Mouse (Mus musculus) kidney, adult 18-20 months (tissue): Measurements from ENCODE around the gene Ino80b.

Experiments
- DNase-seq: peaks from one replicate; pipeline ENCODE4 v3.0.0; 2021

Gene Ino80b

GRCm38 (mm10) chr6:83138056-83138455 is 12.8 kb upstream of the Ino80b start:
- DNase-seq = no peak

DNA sequence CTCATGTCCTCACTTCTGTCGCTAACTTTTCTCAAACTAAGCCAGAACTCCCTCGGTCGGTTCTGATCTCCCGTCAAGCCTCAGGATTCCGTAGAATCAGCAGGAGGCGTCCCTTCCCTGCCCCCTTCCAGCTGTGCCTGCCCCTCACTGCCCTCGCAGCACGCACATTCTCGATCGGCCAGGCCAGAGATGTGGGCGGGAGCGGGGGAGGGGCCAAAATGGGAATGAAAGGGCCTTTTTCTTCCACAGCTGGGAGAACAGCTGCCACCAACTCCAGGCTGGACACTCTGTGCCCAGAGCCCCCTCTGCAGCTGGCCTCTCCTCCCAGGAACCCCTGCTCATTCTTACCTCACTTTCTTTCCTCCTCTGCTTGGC is 12.3 kb upstream of the Ino80b start:
- peak; percentile 89 for DNase-seq

DNA sequence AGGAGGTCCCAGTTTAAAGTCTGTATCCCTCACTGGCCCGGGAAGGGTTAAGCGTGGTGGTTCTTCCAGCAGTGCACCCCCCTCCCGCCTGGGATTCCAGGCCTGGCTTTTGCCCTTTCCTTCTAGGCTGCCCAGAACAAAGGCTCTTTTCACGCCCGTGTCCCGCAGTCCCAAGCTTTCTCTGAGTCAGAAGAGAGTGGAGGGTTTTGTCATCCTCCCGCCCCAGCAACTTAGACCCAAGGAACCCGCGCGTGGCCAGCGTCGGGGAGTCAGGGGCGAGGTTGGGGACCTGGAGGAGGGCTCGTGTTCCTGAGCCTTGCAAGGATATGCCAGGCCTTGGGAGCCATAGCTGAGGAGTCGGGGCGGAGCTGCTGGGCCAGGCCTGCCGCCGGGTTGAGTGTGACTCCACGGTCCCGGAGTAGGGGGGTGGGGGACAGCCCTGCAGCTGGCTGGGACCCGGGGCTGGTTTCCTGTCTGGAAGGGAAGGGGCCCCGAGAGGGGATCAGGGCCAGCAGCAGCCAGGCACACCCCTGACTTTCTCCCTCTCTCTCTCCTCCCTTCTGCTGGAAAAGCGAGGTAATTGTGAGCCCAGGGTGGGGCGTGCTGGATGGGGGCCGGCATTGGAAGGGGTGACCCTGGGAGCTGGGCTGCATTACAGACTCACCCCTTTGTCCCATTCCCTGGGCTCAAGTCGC is 11.8 kb upstream of the Ino80b start:
- peak; percentile 82 for DNase-seq

- no peak for DNase-seq
Measured at GRCm38 (mm10) chr6:83136291-83136880, 11.2 kb upstream of the Ino80b start.

GRCm38 (mm10) chr6:83135571-83136161 is 10.4 kb upstream of the Ino80b start:
- DNase-seq = peak; percentile 82

GRCm38 (mm10) chr6:83134951-83135513 is 9.8 kb upstream of the Ino80b start, which contains the start of gene Rtkn:
Gene Rtkn, plus strand, starts transcription at chr6:83135463.
- peak; percentile 57 for DNase-seq

DNA sequence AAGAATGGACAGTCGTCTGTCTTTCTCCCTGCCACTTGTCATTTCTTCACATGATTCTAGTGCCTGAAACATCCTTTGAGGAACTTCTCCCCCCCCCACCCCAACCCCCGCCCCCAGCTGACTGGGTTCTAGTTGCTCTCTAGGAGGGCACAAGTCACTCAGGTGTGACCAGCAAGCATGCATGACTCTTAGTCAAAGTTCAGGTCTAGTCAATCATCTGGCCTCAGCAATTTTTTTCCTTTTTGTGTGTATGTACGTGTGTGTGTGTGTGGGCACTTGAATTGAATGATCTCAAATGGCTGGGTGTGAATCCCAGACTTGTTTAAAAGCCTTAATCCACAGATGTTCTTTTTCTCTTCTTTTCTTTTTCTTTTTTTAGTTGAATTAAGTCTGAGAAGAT is 9.0 kb upstream of the Ino80b start:
- DNase-seq = no peak

DNA sequence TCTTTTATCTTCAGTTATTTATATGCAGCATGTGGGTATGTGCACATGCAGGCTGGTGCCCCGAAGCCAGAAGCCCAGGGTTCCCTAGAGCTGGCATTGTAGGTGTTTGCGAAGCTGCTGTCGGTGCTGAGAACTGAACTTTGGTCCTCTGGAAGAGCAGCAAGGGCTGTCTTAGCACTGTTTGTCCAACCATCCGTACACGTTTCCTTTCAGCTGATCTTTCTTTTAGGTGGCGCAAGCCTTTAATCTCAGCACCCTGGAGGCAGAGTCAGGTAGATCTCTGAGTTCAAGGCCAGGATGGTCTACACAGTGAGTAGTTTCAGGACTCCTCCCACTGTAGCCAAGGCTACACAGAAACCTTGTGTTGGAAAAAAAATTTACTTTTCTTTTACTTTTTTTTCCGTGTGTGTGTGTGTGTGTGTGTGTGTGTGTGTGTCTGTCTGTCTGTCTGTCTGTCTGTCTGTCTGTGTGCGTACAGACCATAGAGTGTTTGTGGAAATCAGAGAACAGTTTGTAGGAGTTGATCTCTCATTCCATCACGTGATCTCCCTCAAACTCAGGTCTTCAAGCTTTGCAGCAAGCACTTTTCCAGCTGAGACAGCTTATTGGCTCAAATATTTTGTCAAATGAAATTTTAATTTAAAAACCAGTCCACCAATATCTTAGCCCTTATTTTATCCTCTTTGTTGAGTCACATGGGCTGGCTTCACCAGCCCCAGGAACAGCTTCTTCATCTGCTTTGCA is 7.1 kb upstream of the Ino80b start:
- no peak for DNase-seq

- peak; percentile 76 for DNase-seq
Measured at GRCm38 (mm10) chr6:83131469-83132034, 6.3 kb upstream of the Ino80b start.

GRCm38 (mm10) chr6:83127419-83127818 is 2.2 kb upstream of the Ino80b start:
- DNase-seq = no peak

GRCm38 (mm10) chr6:83124851-83125312 is 349 bp downstream of the Ino80b start:
- peak; percentile 93 for DNase-seq

DNA sequence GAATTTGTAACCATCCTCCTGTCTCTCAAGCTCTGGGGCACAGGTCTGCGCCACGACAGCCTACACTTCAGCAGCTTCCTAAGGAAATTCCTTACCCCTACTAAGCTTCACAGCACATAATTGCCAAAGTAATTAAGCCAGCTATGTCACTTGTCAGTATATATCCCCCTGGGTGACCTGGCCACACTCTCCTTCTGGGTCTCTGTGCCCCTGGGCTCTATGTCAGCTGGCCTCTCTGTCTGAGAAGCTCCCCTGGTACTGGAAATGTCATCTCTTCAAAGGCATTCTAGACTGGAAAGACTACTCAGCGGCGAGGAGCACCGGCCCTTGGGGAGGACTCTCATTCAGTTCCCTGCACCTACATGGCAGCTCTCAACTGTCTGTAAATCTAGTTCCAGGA is 2.3 kb downstream of the Ino80b start:
- DNase-seq = no peak

- no peak for DNase-seq
Measured at GRCm38 (mm10) chr6:83121863-83122710, 3.1 kb downstream of the Ino80b start.

DNA sequence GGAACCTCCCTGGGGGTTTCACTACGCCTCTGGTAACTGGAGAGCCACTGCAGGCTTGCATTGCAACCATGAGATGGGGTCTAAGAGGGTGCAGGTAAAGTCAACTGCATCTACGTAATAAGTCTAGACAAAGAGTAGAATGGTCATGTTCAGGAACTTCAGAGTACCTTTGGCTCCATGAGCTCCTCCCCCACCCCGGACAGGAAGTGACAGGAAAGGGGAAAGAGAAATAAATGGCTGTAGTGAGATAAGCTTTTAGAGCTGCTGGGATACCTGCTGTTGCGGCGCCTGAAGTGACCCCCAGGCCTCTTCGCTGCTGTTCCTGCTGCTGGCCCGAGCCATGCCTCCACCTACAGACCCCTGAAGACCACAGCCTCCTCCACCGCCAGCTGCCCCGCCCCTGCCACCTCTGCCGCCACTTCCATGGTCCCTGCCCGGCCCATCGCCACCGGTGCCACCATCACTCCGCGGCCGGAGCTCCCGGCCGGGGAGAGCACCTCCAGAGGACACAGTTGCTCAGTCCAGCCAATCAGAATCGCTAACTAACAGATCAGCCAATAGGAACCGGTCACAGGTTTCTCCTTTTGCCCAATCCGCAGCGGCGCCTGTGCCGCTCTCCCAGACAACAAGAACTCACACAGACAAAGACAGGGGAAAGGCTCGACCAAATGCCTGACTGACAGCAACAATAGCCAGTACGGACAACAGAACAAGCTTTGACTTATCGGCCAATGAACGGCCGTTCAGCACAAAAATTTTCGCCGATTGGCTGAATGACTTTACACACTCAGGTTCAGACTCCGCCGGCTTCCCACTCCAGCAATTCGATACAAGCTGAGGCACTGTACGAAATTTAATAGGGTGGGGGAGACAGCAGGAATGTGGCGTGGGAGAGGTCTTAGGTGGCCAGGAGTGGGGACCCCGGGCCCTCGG is 4.0 kb downstream of the Ino80b start, which contains the start of gene Wbp1:
TSS of gene Wbp1 (minus strand) at position 630 of the 933 bp plus-strand sequence.
- DNase-seq = peak; percentile 90

- DNase-seq = peak; percentile 38
Measured at GRCm38 (mm10) chr6:83119734-83120051, 5.5 kb downstream of the Ino80b start.

DNA sequence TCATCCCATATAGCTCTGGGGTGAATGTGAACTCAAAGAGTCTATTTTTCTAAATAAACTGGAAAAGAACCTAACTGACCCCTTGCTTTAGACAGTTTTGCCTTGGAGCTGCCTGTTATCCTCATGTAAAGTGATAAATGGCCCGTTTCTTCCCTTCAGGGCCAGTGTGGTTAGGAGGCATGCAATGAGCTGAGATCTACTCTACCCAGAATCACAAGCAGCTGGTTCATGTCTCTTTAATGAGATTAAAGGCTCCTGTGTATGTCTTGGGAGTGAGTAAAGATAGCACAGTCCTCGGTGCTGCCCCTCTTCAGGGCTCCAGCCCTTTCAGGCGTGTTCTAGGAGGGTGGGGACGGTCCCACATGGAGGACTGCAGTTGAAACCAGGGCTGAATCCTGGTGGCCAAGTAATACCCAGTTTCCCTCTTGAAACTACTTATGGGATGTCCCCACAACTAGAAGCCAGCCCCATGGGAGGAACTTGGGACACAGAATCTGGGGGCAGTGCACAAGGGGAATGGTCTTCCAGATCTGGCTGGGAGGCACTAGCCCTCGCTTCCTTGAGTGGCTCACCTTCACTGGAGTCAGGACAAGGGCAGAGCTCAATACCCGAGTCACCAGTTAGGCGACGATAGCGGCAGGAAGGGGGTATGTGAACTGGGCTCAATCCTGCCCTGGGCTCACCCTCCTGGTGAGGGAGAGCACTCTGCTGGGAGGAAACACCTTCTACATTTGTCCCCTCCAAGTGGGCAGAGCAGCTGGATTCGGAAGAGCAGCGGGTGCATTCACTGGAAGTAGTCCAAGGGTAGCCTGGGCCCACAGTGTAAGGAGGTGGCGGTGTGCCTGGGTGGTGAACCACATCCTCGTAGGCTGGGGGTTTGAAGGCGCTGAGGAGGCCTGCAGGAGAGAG is 6.2 kb downstream of the Ino80b start:
- no peak for DNase-seq

- DNase-seq = no peak
Measured at GRCm38 (mm10) chr6:83118369-83118768, 6.9 kb downstream of the Ino80b start.

DNA sequence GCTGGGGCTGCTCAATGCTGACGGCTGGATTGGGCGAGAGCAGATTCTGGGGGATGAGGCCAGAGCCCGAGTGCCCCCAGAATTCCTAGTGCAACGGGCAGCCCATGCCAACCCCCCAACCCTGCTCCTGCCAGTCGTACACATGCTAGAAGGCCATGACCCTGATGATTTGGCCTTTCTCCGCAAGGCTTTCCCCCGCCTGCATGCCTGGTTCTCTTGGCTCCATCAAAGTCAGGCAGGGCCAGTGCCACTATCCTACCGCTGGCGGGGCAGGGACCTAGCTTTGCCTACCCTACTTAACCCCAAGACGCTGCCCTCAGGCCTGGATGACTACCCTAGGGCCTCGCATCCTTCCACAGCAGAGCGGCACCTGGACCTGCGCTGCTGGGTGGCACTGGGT is 7.6 kb downstream of the Ino80b start:
- no peak for DNase-seq

- no peak for DNase-seq
Measured at GRCm38 (mm10) chr6:83117165-83117438, 8.1 kb downstream of the Ino80b start.
